Mouse (Mus musculus): ENCODE data around the gene Fam181a.

The Fam181a gene

GRCm38 (mm10) chr12:103310744-103311267 is at the start of gene Fam181a:
Gene Fam181a, plus strand, starts transcription at chr12:103310975.
- WGBS: 91% methylated on average over 2 of the region's 2 CpGs

GRCm38 (mm10) chr12:103262017-103262865 is 48.5 kb upstream of the Fam181a start:
- 70% methylated on average over 13 of the region's 13 CpGs for WGBS

- 51% methylated on average over 3 of the region's 3 CpGs for whole genome bisulfite sequencing
Measured at GRCm38 (mm10) chr12:103266605-103267004, 44.2 kb upstream of the Fam181a start.

GRCm38 (mm10) chr12:103272176-103272575 is 38.6 kb upstream of the Fam181a start:
- 67% methylated on average over 3 of the region's 3 CpGs for WGBS

DNA sequence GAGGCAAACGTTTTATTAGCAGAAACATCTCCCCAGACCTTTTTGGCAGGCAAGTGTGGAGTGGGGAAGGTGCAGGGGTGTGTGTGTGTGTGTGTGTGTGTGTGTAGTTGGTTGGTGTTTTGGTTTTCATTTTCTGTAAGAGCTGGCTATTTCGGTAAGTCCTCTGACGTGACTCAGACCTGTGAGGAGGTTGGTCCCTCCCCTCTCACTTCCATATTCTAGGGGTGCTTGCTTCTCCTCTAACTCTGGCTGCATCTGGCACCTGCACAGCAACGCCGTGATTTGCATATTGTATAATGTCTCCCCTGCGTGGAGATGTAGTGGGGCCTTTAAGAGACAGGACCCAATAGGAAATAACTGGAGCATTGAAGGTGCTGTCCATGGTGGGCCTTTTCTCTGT is 37.7 kb upstream of the Fam181a start:
- WGBS: 43% methylated on average over 6 of the region's 6 CpGs

DNA sequence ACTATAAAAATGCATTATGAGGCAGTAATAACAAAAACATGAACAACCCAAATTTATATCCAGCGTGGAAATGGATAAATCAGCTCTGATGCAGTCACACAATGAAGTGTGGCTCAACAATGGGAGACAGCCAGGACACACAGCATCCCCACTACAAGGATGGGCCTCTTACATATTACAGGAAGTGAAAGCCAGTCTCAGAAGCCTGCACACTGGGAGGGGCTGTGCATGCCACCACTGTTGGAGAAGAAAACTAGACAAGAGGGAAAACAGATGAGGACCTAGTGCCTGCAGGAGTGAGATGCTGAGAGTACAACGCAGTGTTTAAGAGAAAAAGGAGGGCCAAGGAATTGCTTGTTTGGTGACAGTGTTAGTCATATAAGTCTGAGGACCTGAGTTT is 37.0 kb upstream of the Fam181a start:
- 88% methylated on average over 2 of the region's 2 CpGs for WGBS

DNA sequence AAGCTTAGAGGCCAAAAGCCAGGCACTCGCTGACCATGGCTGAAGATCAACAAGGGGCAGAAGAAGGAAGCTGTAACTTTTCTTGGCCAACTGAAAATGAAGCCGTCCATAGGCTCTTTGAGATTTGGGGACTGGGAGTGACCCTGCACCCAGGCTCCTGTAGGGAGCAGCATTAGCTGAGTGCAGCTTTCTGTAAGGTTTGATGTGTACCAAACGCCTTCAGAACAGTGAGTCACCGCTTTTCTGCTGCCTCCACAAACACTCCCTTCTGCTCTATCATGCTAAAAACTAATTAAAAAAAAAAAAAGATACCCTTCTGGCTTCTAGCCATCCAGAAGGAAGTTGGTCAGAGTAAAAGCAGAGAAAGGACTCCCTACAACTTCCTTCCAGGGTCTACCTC is 34.4 kb upstream of the Fam181a start:
- 64% methylated on average over 4 of the region's 4 CpGs for WGBS

DNA sequence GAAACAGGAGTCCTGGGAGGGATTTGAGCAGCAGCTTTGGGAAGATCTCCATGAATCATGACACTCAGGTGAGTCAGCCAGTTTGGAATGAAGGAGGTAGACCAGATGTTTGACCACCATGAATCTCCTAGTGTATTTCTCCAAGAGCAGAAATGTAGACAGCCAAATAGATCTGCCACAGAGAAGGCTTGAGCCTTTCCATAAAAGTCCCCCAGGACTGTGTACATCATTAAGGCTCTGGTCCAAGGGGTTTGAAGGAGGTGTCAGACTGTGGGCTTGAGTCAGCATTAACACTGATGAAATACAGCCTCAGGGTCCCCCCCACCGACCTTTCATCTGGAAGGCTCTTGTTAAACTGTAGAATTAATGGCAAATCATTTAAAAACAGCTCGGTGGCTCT is 29.3 kb upstream of the Fam181a start:
- WGBS: 59% methylated on average over 2 of the region's 2 CpGs

GRCm38 (mm10) chr12:103281912-103282311 is 28.9 kb upstream of the Fam181a start:
- 75% methylated on average over 4 of the region's 4 CpGs for WGBS

- 65% methylated on average over 6 of the region's 6 CpGs for WGBS
Measured at GRCm38 (mm10) chr12:103282936-103283335, 27.8 kb upstream of the Fam181a start.

DNA sequence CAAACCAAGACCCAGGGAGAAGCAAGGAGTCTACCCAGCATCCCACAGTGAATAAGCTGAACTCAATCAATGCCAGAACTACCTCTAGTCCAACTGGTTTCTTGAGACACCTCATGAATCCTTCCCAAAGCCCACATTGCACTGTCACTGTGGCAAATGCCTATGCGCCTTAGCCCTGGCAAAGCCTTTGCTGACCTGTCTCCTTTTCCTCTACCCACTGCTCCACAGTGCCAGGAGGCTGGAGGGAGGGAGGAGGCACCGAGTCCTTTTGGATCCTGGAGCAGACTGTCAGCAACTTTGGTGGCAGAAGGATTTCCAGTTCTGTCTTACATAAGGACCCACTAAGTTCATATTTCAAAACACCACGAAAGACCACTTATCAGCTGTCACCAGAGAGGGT is 27.4 kb upstream of the Fam181a start:
- WGBS: 94% methylated on average over 3 of the region's 3 CpGs

DNA sequence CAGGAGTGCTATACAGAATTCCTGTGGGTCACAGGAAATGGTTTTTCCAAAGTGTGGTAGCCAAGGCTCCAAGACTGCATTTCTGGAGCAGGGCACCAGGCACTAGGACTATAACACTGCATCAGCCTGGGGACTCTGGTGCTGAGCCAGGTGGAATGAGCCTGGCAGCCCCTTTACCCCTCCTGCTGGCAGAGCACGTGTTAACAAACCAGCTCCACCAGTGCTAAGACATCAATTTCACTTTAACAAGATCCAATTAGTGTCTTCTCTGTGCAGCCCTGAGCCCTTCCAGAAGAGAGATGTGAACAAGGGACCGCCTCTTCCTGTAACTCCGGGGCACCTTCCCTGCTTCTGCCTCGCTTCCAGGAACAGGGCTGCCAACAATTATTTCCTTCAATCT is 23.5 kb upstream of the Fam181a start:
- 61% methylated on average over 4 of the region's 4 CpGs for WGBS

- 94% methylated on average over 3 of the region's 3 CpGs for WGBS
Measured at GRCm38 (mm10) chr12:103292366-103292765, 18.4 kb upstream of the Fam181a start.

GRCm38 (mm10) chr12:103296292-103296691 is 14.5 kb upstream of the Fam181a start:
- 40% methylated on average over 4 of the region's 4 CpGs for WGBS

DNA sequence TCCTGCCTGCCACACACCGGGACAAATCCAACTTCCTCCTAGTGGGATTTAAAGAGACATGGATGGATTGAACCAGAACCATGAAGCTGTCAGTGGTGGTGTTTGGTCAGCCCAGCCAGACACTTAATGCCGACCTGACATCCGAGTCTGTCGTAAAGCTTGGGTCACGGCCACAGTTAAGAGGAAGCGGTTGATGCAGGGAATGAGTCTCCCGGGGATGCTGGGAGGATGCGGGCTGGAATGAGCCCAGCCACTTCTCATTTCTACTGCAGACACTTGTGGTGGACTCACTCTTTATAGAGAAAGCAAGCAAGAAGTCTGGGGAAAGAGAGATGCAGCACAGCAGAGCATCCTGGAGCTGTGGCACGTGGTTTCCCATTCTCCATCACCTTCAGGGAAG is 10.3 kb upstream of the Fam181a start:
- 80% methylated on average over 9 of the region's 9 CpGs for WGBS

- 51% methylated on average over 2 of the region's 2 CpGs for WGBS
Measured at GRCm38 (mm10) chr12:103301645-103302044, 9.1 kb upstream of the Fam181a start.

- 100% methylated on average over 1 of the region's 1 CpGs for WGBS
Measured at GRCm38 (mm10) chr12:103302960-103303359, 7.8 kb upstream of the Fam181a start.

GRCm38 (mm10) chr12:103306224-103306623 is 4.6 kb upstream of the Fam181a start:
- 30% methylated on average over 2 of the region's 2 CpGs for WGBS

DNA sequence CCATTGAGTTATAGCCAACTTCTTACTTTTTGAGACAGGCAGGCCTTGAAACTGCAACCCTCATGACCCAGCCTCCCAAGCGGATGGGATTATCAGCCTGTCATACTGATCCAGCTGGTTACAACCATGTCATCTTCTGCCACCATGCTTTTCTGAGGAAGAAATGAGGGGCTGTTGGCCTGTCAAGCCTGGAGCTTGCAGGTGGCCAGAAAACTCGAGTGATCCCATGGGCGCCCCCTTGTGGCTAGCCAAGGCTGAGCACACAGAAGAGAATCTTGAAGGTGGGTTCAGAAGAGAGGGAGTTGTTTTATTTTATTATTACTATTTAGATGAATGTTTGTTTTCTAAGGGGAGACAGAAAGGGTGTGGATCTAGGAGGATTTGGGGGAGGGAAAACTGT is 4.1 kb upstream of the Fam181a start:
- 21% methylated on average over 3 of the region's 3 CpGs for WGBS

DNA sequence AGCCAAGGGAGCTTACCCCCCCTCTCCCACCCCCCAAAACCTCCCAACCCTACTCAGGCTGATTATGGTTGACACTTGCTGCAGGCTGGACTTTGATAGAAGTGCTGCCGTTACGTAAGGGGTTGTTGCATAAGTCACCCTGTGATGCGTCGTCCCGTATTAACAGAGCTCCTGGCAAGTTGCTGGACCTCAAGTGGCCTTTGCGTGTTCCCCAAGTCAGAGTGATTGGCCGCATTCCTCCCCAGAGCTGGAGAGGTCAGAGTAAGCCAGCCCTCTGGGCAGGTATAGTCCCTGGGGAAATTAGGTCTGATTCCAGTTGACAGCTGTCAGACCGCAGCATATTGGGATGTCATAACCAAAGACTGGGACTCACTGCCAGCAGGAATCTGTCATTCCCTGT is 1.1 kb downstream of the Fam181a start:
- 96% methylated on average over 8 of the region's 8 CpGs for WGBS

GRCm38 (mm10) chr12:103313274-103313673 is 2.5 kb downstream of the Fam181a start:
- WGBS: 82% methylated on average over 6 of the region's 6 CpGs

GRCm38 (mm10) chr12:103313871-103314639 is 3.3 kb downstream of the Fam181a start:
- WGBS: 46% methylated on average over 21 of the region's 21 CpGs

All from cerebral cortex, adult 2 months (tissue).